Mouse (Mus musculus) B cell, adult 67 days (primary cell): ENCODE measurements around the gene Ppp1r16b. TPM values are rescaled to one million over a fixed set of nuclear protein-coding genes. Genes with fewer than 3 reads are reported as not detected.

Experiments used
- total RNA-seq, 2 experiments: library from RNA; stranded (reverse); gene quantifications; 4 replicates each; pipeline ENCODE4 v1.2.4; 2023

Gene Ppp1r16b
- total RNA-seq: 100 to 1,000 TPM; 170 to 198 TPM

GRCm38 (mm10) chr2:158665098-158665497 is at the start of gene Ppp1r16b:
Gene Ppp1r16b (plus strand): TSS chr2:158665398.

DNA sequence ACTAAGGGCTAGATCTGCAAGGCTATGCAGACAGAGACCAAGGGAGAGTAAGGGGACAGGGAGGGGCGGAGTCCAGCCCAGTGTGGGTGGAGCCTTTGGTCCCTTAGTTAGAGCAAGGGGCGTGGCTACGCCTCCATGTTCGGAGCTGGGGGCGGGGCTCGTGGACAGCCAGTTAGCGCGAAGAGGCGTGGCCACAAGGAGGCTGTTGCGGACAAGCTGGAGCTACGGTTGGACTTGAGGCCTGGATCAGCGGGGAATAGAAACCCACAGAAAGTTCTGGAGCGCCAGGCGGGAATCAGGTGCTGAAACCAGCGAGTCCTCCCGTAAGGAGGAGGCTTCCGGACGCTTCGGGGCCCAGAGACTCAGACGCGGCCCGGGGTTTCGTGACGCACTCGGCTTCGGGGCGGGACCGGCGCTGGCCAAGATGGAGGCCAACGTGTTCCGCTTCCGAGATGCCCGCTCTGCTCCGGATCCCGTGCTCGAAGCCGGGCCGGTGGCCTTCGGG is 40.4 kb upstream of the Ppp1r16b start, which contains the start of gene Actr5:
TSS of gene Actr5 (plus strand) at position 171 of the 505 bp plus-strand sequence.

GRCm38 (mm10) chr2:158767742-158768339 is 102.6 kb downstream of the Ppp1r16b start, which contains the start of gene Fam83d:
Gene Fam83d (plus strand): TSS chr2:158768093.

DNA sequence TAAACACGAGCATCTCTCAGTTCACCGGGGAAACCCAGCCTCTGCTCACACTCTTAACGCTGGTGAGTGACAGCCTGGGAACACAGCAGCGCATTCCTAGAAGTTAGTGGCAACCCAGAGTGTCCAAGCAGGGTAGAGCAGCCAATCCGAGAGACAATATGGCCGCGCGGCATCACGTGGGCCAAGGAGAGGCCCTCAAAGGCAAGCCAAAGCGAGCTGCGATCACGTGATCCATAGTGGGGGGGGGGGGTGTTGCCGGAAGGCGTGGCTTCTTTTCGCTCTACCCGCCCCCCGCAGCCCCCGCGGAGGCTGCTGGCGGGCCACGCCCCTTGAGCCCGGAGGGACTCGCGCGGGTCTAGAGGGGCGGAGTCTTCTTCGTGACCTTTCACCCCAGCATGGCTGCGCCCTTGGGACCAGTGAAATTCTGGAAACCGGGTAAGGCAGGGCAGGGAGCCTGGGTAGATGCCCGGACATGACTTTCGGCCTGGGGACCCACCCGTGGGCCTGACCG is 129.4 kb downstream of the Ppp1r16b start, which contains the start of gene Dhx35:
TSS of gene Dhx35 (plus strand) at position 314 of the 511 bp plus-strand sequence.

Other genes starting within 250 kb of the Ppp1r16b start
- gene Adig, start 162.8 kb upstream of the Ppp1r16b start, total RNA-seq: 1 to 10 TPM in 1 of 2 experiments, not detected in 1; 2.3 TPM
- gene Arhgap40, start 152.6 kb upstream of the Ppp1r16b start, total RNA-seq: not detected
- under 1 TPM in 1 of 2 experiments, not detected in 1; 0.39 TPM for gene Slc32a1, start 54.6 kb upstream of the Ppp1r16b start, total RNA-seq
- 10 to 100 TPM; 51.1 to 55.8 TPM for gene Actr5, start 40.5 kb upstream of the Ppp1r16b start, total RNA-seq
- 1 to 10 TPM; 1.4 to 1.6 TPM for gene Fam83d, start 102.7 kb downstream of the Ppp1r16b start, total RNA-seq
- gene Dhx35, start 129.4 kb downstream of the Ppp1r16b start, total RNA-seq: 10 to 100 TPM; 33.0 to 40.5 TPM